Mouse (Mus musculus) hindbrain, embryonic 12.5 days (tissue): ENCODE data around the gene Lbh. TPM values are rescaled to one million over a fixed set of nuclear protein-coding genes. Genes with fewer than 3 reads are reported as not detected.

ENCODE experiments used
- ATAC-seq: fragments of 200-750 bp; cut with Nextera tagmentation; 2 replicates; pipeline ENCODE4 v1.8.0; 2017; ENCODE audit warnings: moderate TSS enrichment; ENCODE audit not compliant: low FRiP score
- H3K27ac ChIP-seq: fragments of 300-500 bp; sonication (generic); 2 replicates; pipeline ENCODE4 v1.5.1; 2016; ENCODE audit warnings: mild to moderate bottlenecking
- H3K27me3 ChIP-seq: fragments of 300-500 bp; sonication (generic); 2 replicates; pipeline ENCODE4 v1.6.1; 2016; ENCODE audit warnings: mild to moderate bottlenecking
- H3K36me3 ChIP-seq: fragments of 300-500 bp; sonication (generic); 2 replicates; pipeline ENCODE4 v1.6.1; 2016; ENCODE audit warnings: mild to moderate bottlenecking
- H3K4me1 ChIP-seq: fragments of 300-500 bp; sonication (generic); 2 replicates; pipeline ENCODE4 v1.6.1; 2016
- H3K4me2 ChIP-seq: fragments of 300-500 bp; sonication (generic); replicated peaks from 2 replicates; pipeline ENCODE4 v1.6.1; 2016; ENCODE audit warnings: mild to moderate bottlenecking
- H3K4me3 ChIP-seq: fragments of 300-500 bp; sonication (generic); 2 replicates; pipeline ENCODE4 v1.5.1; 2016; ENCODE audit warnings: mild to moderate bottlenecking
- H3K9ac ChIP-seq: fragments of 300-500 bp; sonication (generic); 2 replicates; pipeline ENCODE4 v1.6.1; 2016; ENCODE audit warnings: mild to moderate bottlenecking, moderate library complexity
- H3K9me3 ChIP-seq: fragments of 300-500 bp; sonication (generic); replicated peaks from 2 replicates; pipeline ENCODE4 v1.6.1; 2016; ENCODE audit warnings: mild to moderate bottlenecking
- WGBS: fragments of 180-500 bp; shearing (Covaris S2); methylation state at CpG from one replicate; pipeline ENCODE4 v1.1.7; 2016; 5-methylcytosine and 5-hydroxymethylcytosine counted together
- polyA plus RNA-seq: library from polyadenylated mRNA; unstranded; fragments of >200 nt; fragmentation: Nextera tagmentation; extraction: Ambion mirVana; gene quantifications from 2 replicates; pipeline ENCODE4 v1.2.1, GENCODE M21; 2016

Gene Lbh
- polyA plus RNA-seq, 1 experiment from 2014 or later: 4.3 TPM

- Histone ChIP-seq H3K36me3 (no peaks in the 10 kb centered on the region), H3K9me3 (no peaks in the 10 kb centered on the region), H3K4me1 (peaks cover 7% of the 10 kb centered on the region; the same call in 1 of the 2 replicates), H3K4me3 (no peak overlapping the region), H3K27me3 (0 out of 2 replicates have a peak, but pooled peaks cover 6% of the 10 kb centered on the region), H3K9ac (no peak overlapping the region), H3K27ac (no peak overlapping the region), H3K4me2 (no peak overlapping the region)
- WGBS: 71% methylated on average over 2 of the region's 2 CpGs
- no peak for ATAC-seq
These were observed 4.0 kb upstream of the Lbh start for GRCm38 (mm10) chr17:72914082-72914481.

DNA sequence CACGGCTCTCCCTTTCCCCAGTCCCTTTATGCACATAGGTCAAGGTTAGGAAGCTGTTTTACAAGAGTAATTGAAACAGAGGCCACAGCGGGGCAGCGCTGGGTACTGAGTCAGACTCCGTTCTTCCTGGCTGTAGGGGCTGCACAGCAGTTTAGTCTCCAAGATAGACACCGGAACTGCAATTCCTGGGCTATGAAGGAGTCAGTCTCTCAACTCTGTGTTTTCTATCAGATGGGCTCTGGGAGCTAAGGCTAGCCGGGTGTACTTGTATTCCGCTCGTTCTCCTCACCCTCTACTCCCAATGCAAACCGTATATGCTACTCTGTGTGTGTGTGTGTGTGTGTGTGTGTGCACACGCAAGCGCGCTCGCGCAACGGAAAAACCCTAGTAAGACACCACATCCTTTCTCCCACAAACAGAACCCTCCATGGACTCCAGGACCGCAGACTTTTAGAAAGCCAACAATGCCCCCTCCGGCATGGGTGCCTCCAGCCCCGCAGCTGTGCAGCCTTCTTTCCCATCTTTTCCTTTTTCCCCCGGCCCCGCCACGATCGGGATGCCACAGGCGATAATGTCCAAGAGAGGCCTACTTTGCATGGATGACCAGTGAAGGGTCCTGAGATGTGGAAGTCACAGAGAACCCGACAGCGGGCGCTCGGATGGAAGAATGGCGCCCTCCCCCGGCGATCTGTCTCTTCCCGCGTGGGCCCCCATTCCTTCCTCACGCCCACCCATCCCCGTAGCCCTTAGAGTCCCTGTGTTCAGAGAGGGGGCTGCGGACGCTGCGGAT, 669 bp upstream of the Lbh start:
- H3K4me1 ChIP-seq: peaks cover 37% of the 10 kb centered on the region
- peak overlapping the region; percentile 67 for H3K4me3 ChIP-seq
- H3K4me2 ChIP-seq: peak overlapping the region; percentile 84
- peak overlapping the region; percentile 88 for H3K9ac ChIP-seq
- H3K27me3 ChIP-seq: 0 out of 2 replicates have a peak, but pooled peaks cover 6% of the 10 kb centered on the region
- H3K36me3 ChIP-seq: peaks cover 14% of the 10 kb centered on the region; the same call in 1 of the 2 replicates
- WGBS: under 1% methylated on average over 37 of the region's 37 CpGs
- ATAC-seq: peak; percentile 73
- peak overlapping the region; percentile 89 for H3K27ac ChIP-seq
- no peaks in the 10 kb centered on the region for H3K9me3 ChIP-seq

DNA sequence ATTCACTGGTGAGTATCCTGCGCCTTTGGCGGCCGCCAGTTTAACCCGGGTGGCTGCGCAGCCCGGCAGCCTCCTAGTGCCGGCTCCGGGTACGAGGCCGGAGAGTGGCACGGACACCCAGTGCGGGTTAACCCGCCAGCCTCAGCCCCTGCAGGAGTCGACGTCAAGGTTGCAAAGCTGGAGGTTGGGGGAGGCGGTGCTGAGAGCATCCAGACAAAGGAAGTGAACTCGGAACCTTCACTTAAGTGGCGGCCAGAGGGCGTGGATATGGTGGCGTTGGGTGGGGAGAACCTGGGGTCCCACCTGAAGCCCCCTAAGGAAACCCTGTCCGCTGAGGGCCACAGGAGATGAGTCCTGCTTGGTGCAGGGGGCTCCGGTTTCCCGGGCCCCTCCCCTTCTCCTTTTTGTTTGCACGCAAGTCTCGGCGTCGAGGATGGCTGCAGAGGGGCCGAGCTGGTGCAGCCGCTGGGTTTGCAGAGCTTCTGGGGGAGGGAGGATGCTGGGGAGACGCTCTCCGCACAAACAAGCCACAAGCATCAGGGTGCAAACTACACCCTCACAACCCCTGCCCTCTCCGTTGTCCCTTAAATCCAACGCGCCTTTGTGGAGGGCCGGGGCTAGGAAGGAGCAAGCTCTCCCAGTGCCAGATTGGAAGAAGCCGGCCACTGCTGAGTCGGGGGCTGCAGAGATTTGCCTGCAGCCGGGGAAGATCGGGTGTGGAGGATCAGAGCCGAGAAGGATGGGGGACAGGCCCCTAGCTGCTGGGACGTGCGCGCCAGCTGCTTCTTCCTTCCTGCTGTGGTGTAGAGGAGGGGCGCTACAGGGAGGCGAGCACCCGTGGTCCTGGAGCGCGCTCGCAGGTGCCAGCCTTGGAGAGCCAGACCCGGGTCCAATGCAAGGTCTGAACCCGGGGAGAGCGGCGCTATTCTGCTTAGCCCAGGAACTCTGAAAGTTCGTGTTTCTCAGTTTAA, 751 bp downstream of the Lbh start:
- H3K27me3 ChIP-seq: 0 out of 2 replicates have a peak, but pooled peaks cover 6% of the 10 kb centered on the region
- no peaks in the 10 kb centered on the region for H3K9me3 ChIP-seq
- H3K36me3 ChIP-seq: peaks cover 17% of the 10 kb centered on the region; the same call in 1 of the 2 replicates
- peak overlapping the region; percentile 89 for H3K27ac ChIP-seq
- under 1% methylated on average over 48 of the region's 54 CpGs for WGBS
- peak overlapping the region; percentile 88 for H3K9ac ChIP-seq
- ATAC-seq: peak; percentile 66
- peak overlapping the region; percentile 67 for H3K4me3 ChIP-seq
- H3K4me1 ChIP-seq: peaks cover 50% of the 10 kb centered on the region
- peak overlapping the region; percentile 84 for H3K4me2 ChIP-seq

DNA sequence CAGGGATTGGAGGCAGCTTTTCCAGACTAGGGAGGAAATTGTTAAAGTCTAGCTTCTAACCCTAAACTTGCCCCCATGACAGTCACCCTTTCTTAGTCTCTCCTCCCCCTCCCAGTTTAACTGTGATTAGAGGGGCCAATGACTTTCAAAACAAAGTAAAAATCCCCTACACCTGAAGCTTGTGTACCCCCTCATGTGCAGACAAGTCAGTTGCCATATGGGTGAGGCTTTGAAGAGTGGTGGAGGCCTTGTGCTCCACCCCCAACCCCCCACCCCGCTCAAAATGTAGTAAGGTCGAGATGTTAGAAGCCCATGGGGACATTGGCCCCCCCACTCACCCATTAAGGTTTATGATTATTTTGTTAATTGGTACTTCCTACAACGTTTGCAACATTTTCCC, 1.5 kb downstream of the Lbh start:
- H3K9ac ChIP-seq: peak overlapping the region; percentile 88
- peak overlapping the region; percentile 89 for H3K27ac ChIP-seq
- peaks cover 53% of the 10 kb centered on the region for H3K4me1 ChIP-seq
- H3K27me3 ChIP-seq: 0 out of 2 replicates have a peak, but pooled peaks cover 6% of the 10 kb centered on the region
- peak overlapping the region; percentile 67 for H3K4me3 ChIP-seq
- peaks cover 19% of the 10 kb centered on the region; the same call in 1 of the 2 replicates for H3K36me3 ChIP-seq
- H3K9me3 ChIP-seq: no peaks in the 10 kb centered on the region
- peak overlapping the region; percentile 84 for H3K4me2 ChIP-seq
- ATAC-seq: no peak
- 12% methylated on average over 3 of the region's 3 CpGs for WGBS

DNA sequence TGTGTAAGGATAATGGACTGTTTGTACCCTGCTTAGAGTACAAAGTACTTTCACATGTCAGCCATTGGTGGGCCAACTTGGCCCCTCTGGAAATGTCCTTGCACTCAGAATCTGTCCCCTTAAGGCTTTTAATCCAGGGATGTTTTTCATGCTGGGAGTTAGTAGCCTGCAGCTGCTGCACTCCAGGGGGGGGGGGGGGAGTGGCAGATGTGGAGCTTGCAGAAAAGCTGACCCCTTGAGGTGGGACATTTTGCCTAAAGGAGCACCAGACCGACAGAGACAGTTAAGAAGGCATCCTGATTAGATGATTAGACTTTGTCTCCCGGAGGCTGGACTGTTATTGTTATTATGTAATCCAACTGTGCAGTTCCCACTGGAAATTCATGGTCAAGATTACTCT, 2.3 kb downstream of the Lbh start:
- Histone ChIP-seq H3K9ac (peak overlapping the region; percentile 27; the same call in 1 of the 2 replicates), H3K36me3 (peaks cover 19% of the 10 kb centered on the region; the same call in 1 of the 2 replicates), H3K27me3 (0 out of 2 replicates have a peak, but pooled peaks cover 6% of the 10 kb centered on the region), H3K9me3 (no peaks in the 10 kb centered on the region), H3K4me1 (peaks cover 60% of the 10 kb centered on the region), H3K4me3 (peak overlapping the region; percentile 21), H3K27ac (no peak overlapping the region), H3K4me2 (peak overlapping the region; percentile 53)
- WGBS: 17% methylated on average over 2 of the region's 2 CpGs
- no peak for ATAC-seq

GRCm38 (mm10) chr17:72920971-72921370, 2.9 kb downstream of the Lbh start:
- no peak overlapping the region for H3K4me3 ChIP-seq
- H3K9me3 ChIP-seq: no peaks in the 10 kb centered on the region
- 0 out of 2 replicates have a peak, but pooled peaks cover 6% of the 10 kb centered on the region for H3K27me3 ChIP-seq
- H3K9ac ChIP-seq: no peak overlapping the region
- no peak overlapping the region for H3K27ac ChIP-seq
- H3K36me3 ChIP-seq: peaks cover 19% of the 10 kb centered on the region; the same call in 1 of the 2 replicates
- H3K4me2 ChIP-seq: peak overlapping the region; percentile 53
- no peak for ATAC-seq
- H3K4me1 ChIP-seq: peaks cover 66% of the 10 kb centered on the region
- WGBS: 64% methylated on average over 9 of the region's 9 CpGs

- H3K4me1 ChIP-seq: peaks cover 68% of the 10 kb centered on the region
- no peak overlapping the region for H3K4me3 ChIP-seq
- H3K36me3 ChIP-seq: peaks cover 19% of the 10 kb centered on the region; the same call in 1 of the 2 replicates
- WGBS: 77% methylated on average over 5 of the region's 5 CpGs
- no peak overlapping the region for H3K27ac ChIP-seq
- H3K4me2 ChIP-seq: peak overlapping the region; percentile 0; the same call in 1 of the 2 replicates
- ATAC-seq: no peak
- no peak overlapping the region; the same call in 1 of the 2 replicates for H3K9ac ChIP-seq
- H3K27me3 ChIP-seq: no peaks in the 10 kb centered on the region
- no peaks in the 10 kb centered on the region for H3K9me3 ChIP-seq
These were observed 4.1 kb downstream of the Lbh start for GRCm38 (mm10) chr17:72922206-72922605.

GRCm38 (mm10) chr17:72923283-72923682, 5.2 kb downstream of the Lbh start:
- no peak overlapping the region for H3K4me2 ChIP-seq
- no peaks in the 10 kb centered on the region for H3K9me3 ChIP-seq
- H3K4me1 ChIP-seq: peaks cover 68% of the 10 kb centered on the region
- H3K27me3 ChIP-seq: no peaks in the 10 kb centered on the region
- no peak overlapping the region for H3K9ac ChIP-seq
- no peak for ATAC-seq
- H3K27ac ChIP-seq: no peak overlapping the region
- no peak overlapping the region for H3K4me3 ChIP-seq
- WGBS: 86% methylated on average over 4 of the region's 4 CpGs
- H3K36me3 ChIP-seq: peaks cover 19% of the 10 kb centered on the region; the same call in 1 of the 2 replicates

GRCm38 (mm10) chr17:72924295-72924694, 6.2 kb downstream of the Lbh start:
- no peak overlapping the region for H3K9ac ChIP-seq
- H3K9me3 ChIP-seq: no peaks in the 10 kb centered on the region
- peaks cover 68% of the 10 kb centered on the region for H3K4me1 ChIP-seq
- no peaks in the 10 kb centered on the region for H3K27me3 ChIP-seq
- no peak overlapping the region for H3K4me2 ChIP-seq
- H3K4me3 ChIP-seq: no peak overlapping the region
- peaks cover 22% of the 10 kb centered on the region; the same call in 1 of the 2 replicates for H3K36me3 ChIP-seq
- WGBS: 82% methylated on average over 8 of the region's 8 CpGs
- no peak overlapping the region; the same call in 1 of the 2 replicates for H3K27ac ChIP-seq
- no peak for ATAC-seq

DNA sequence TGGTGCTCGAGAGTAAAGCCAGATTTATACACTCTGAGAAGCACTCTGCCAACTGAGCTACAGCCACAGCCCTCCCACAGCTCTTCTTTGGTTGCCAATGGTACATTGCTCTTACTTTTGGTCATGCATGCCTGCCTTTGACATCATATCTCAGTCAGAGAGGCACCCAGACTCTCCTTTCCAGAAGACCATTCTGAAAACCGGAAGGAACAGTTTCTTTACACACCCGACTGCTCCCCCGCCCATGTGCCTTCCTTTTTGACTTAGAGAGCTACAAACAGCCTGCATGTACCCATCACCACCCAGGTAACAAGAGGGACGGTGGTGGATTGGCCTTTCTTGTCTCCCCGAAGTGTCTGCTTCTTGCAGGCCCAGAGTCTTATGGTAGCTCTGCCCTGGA, 7.0 kb downstream of the Lbh start:
- H3K4me1 ChIP-seq: peaks cover 61% of the 10 kb centered on the region
- 87% methylated on average over 6 of the region's 6 CpGs for WGBS
- H3K36me3 ChIP-seq: peaks cover 24% of the 10 kb centered on the region
- no peak for ATAC-seq
- H3K27ac ChIP-seq: peak overlapping the region; percentile 85
- H3K4me2 ChIP-seq: no peak overlapping the region
- no peaks in the 10 kb centered on the region for H3K9me3 ChIP-seq
- 0 out of 2 replicates have a peak overlapping the region, but pooled peaks have one; percentile 32 for H3K9ac ChIP-seq
- no peaks in the 10 kb centered on the region for H3K27me3 ChIP-seq
- H3K4me3 ChIP-seq: no peak overlapping the region

DNA sequence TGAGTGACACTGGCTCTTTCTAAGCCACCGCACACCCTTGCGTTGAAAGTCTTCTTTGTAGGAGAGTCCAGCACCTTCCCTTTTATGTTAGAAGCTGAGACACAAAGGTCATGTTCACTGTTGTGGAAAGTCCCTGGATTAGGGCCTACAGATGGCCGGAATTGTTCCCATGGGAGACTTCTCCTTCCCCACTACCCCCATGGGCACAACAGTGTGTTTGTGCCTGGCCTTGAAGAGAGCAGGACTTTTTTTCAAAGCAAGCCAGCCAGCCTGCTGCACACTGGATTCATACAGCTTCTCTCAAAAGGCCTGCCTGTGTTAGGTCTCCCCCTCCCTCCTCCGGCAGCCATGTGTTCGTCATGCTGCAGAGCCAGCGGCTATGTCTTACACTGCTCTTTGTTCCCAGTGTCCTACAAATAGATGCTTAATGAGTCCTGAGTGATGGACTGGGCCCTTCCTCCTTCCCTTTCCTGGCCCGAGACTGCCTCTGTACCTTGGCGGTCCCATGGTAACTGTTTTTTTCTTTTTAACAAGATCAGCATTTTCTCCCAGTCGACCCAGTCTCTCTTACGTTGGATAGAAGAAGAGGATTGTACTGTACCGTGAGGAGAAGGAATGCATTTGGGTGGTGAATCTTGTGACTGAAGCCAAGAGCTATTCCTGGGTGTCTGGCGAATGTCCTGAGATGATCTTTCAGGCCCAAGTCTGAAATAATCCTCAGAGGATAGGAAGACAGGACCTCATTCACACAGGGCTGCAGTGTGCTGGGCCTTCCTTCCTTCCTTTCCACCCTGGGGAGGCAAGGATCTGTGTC, 7.9 kb downstream of the Lbh start:
- no peak overlapping the region for H3K4me3 ChIP-seq
- ATAC-seq: peak; percentile 93
- peaks cover 30% of the 10 kb centered on the region for H3K36me3 ChIP-seq
- peak overlapping the region; percentile 25; the same call in 1 of the 2 replicates for H3K4me2 ChIP-seq
- WGBS: 26% methylated on average over 12 of the region's 12 CpGs
- peaks cover 52% of the 10 kb centered on the region for H3K4me1 ChIP-seq
- H3K27ac ChIP-seq: peak overlapping the region; percentile 85
- no peaks in the 10 kb centered on the region for H3K9me3 ChIP-seq
- no peaks in the 10 kb centered on the region for H3K27me3 ChIP-seq
- H3K9ac ChIP-seq: peak overlapping the region; percentile 32; the same call in 1 of the 2 replicates
